Mouse (Mus musculus): ENCODE measurements at regions not wholly inside any gene's neighbourhood (a gene's known extent, or its start where the extent isn't known, plus 50 kb on each side); places are given as distances from the start of the nearest gene placed in this dataset.

GRCm38 (mm10) chr13:112038556-112039304 lies 229.9 kb upstream of the Map3k1 start:
- no peak for DNase-seq (ENCODE audit: low read depth, low spot score)

GRCm38 (mm10) chr13:112039422-112040145 lies 230.8 kb upstream of the Map3k1 start:
- DNase-seq (ENCODE audit: low read depth, low spot score) = no peak

- peak; percentile 69 for DNase-seq (ENCODE audit: low read depth, low spot score)
Measured at GRCm38 (mm10) chr13:112043524-112044246, 234.9 kb upstream of the Map3k1 start.

- no peak for DNase-seq (ENCODE audit: low read depth, low spot score)
Measured at GRCm38 (mm10) chr13:112044372-112044771, 235.6 kb upstream of the Map3k1 start.

- DNase-seq (ENCODE audit: low read depth, low spot score) = peak; percentile 58
Measured at GRCm38 (mm10) chr13:112046247-112047211, 237.7 kb upstream of the Map3k1 start.

- DNase-seq (ENCODE audit: low read depth, low spot score) = no peak
Measured at GRCm38 (mm10) chr13:112047408-112047807, 238.6 kb upstream of the Map3k1 start.

- no peak for DNase-seq (ENCODE audit: low read depth, low spot score)
Measured at GRCm38 (mm10) chr13:112047874-112048273, 239.1 kb upstream of the Map3k1 start.

- no peak for DNase-seq (ENCODE audit: low read depth, low spot score)
Measured at GRCm38 (mm10) chr13:112048327-112048726, 239.5 kb upstream of the Map3k1 start.

GRCm38 (mm10) chr13:112050892-112051291 lies 237.4 kb upstream of the Ankrd55 start:
- DNase-seq (ENCODE audit: low read depth, low spot score) = no peak

- DNase-seq (ENCODE audit: low read depth, low spot score) = no peak
Measured at GRCm38 (mm10) chr13:112052011-112052410, 236.2 kb upstream of the Ankrd55 start.

GRCm38 (mm10) chr13:112052456-112052855 lies 235.8 kb upstream of the Ankrd55 start:
- no peak for DNase-seq (ENCODE audit: low read depth, low spot score)

- DNase-seq (ENCODE audit: low read depth, low spot score) = no peak
Measured at GRCm38 (mm10) chr13:112054879-112055371, 233.3 kb upstream of the Ankrd55 start.

GRCm38 (mm10) chr13:112058218-112058617 lies 230.0 kb upstream of the Ankrd55 start:
- DNase-seq (ENCODE audit: low read depth, low spot score) = no peak

- DNase-seq (ENCODE audit: low read depth, low spot score) = no peak
Measured at GRCm38 (mm10) chr13:112058771-112059170, 229.5 kb upstream of the Ankrd55 start.

- no peak for DNase-seq (ENCODE audit: low read depth, low spot score)
Measured at GRCm38 (mm10) chr13:112062024-112062423, 226.2 kb upstream of the Ankrd55 start.

- no peak for DNase-seq (ENCODE audit: low read depth, low spot score)
Measured at GRCm38 (mm10) chr13:112063409-112064111, 224.7 kb upstream of the Ankrd55 start.

GRCm38 (mm10) chr13:112064681-112065080 lies 223.6 kb upstream of the Ankrd55 start:
- no peak for DNase-seq (ENCODE audit: low read depth, low spot score)

GRCm38 (mm10) chr13:112067066-112067847 lies 221.0 kb upstream of the Ankrd55 start:
- no peak for DNase-seq (ENCODE audit: low read depth, low spot score)

GRCm38 (mm10) chr13:112070757-112071156 lies 217.5 kb upstream of the Ankrd55 start:
- no peak for DNase-seq (ENCODE audit: low read depth, low spot score)
